Mouse (Mus musculus) heart, postnatal 0 days (tissue): ENCODE results near the gene Stag3. TPM values are rescaled to one million over a fixed set of nuclear protein-coding genes. Genes with fewer than 3 reads are reported as not detected.

Experiments
- ATAC-seq: fragments of 200-750 bp; cut with Nextera tagmentation; 2 replicates; pipeline ENCODE4 v1.8.0; 2017; ENCODE audit warnings: low read depth, moderate number of reproducible peaks, moderate library complexity; ENCODE audit not compliant: insufficient read depth
- DNase-seq: peaks from one replicate; pipeline ENCODE4 v3.0.0-alpha.2; 2016; ENCODE audit warnings: low spot score
- H3K27ac ChIP-seq: fragments of 300-500 bp; sonication (generic); 2 replicates; pipeline ENCODE4 v1.5.1; 2014; ENCODE audit warnings: low read depth, mild to moderate bottlenecking
- H3K27me3 ChIP-seq: fragments of 300-500 bp; sonication (generic); 2 replicates; pipeline ENCODE4 v1.6.1; 2014; ENCODE audit warnings: low read length, mixed read lengths; ENCODE audit not compliant: control insufficient read depth, insufficient read depth
- H3K36me3 ChIP-seq: fragments of 300-500 bp; sonication (generic); replicated peaks from 2 replicates; pipeline ENCODE4 v1.6.1; 2014; ENCODE audit warnings: low read length, mixed read lengths; ENCODE audit not compliant: control insufficient read depth, insufficient read depth
- H3K4me1 ChIP-seq: fragments of 300-500 bp; sonication (generic); 2 replicates; pipeline ENCODE4 v1.6.1; 2014; ENCODE audit warnings: antibody characterized with exemption; ENCODE audit not compliant: control insufficient read depth, insufficient read depth
- H3K4me2 ChIP-seq: fragments of 300-500 bp; sonication (generic); 2 replicates; pipeline ENCODE4 v1.6.1; 2014; ENCODE audit warnings: low read depth, mild to moderate bottlenecking, low read length, moderate library complexity
- H3K4me3 ChIP-seq: fragments of 300-500 bp; sonication (generic); 2 replicates; pipeline ENCODE4 v1.5.1; 2014; ENCODE audit warnings: low read depth, low read length
- H3K9ac ChIP-seq: fragments of 300-500 bp; sonication (generic); replicated peaks from 2 replicates; pipeline ENCODE4 v1.6.1; 2014; ENCODE audit warnings: low read depth, low read length, mixed read lengths
- H3K9me3 ChIP-seq: fragments of 300-500 bp; sonication (generic); replicated peaks from 2 replicates; pipeline ENCODE4 v1.6.1; 2016; ENCODE audit warnings: low read length; ENCODE audit not compliant: control insufficient read depth
- CTCF ChIP-seq: IDR thresholded peaks from 2 replicates; pipeline ENCODE4 v1.5.1; 2016; ENCODE audit warnings: antibody characterized with exemption, control low read depth, low read depth
- EP300 ChIP-seq: IDR thresholded peaks from 2 replicates; pipeline ENCODE4 v1.6.1; 2016; ENCODE audit warnings: antibody characterized with exemption, low read depth
- WGBS: fragments of 180-500 bp; shearing (Covaris S2); extraction: QIAGEN DNeasy Blood & Tissue Kit; methylation state at CpG from one replicate; pipeline ENCODE4 v1.1.7; 2014; 5-methylcytosine and 5-hydroxymethylcytosine counted together
- polyA plus RNA-seq: library from polyadenylated mRNA; unstranded; fragments of >200 nt; fragmentation: Nextera tagmentation; extraction: Ambion mirVana; gene quantifications from 2 replicates; pipeline ENCODE4 v1.2.1, GENCODE M21; 2015
- total RNA-seq: library from RNA; depleted of rRNA; stranded (reverse); fragments of >200 nt; gene quantifications from 2 replicates; pipeline ENCODE4 v1.2.3, GENCODE M21; 2014; ENCODE audit warnings: low replicate concordance

The Stag3 gene
- total and polyA plus RNA-seq, 2 experiments from 2014 or later, result 0.68 to 8.2 TPM

GRCm38 (mm10) chr5:138263260-138264206, 16.5 kb upstream of the Stag3 start, which contains the start of gene BC037034:
BC037034 (minus strand) TSS chr5:138264033.
- peak within 1 kb of the TSS; percentile 85 for H3K4me3 ChIP-seq
- TF ChIP-seq EP300 (peak; percentile 22; the same call in 1 of the 2 replicates), CTCF (no peak)
- peak within 1 kb of the TSS; percentile 79 for H3K9ac ChIP-seq
- peaks cover 8% of the 10 kb centered on the region; the same call in 1 of the 2 replicates for H3K4me1 ChIP-seq
- H3K27me3 ChIP-seq, result no peaks in the 10 kb centered on the region
- DNase-seq (peak; percentile 87), ATAC-seq (peak; percentile 89)
- under 1% methylated on average over 67 of the region's 71 CpGs for WGBS
- H3K9me3 ChIP-seq, result no peaks in the 10 kb centered on the region
- H3K36me3 ChIP-seq, result peaks cover 31% of the 10 kb centered on the region
- H3K4me2 ChIP-seq, result peak within 1 kb of the TSS; percentile 98
- peak within 1 kb of the TSS; percentile 53 for H3K27ac ChIP-seq

GRCm38 (mm10) chr5:138264207-138264578, 15.8 kb upstream of the Stag3 start:
- TF ChIP-seq EP300, result no peak
- no peak for TF ChIP-seq CTCF
- H3K27me3 ChIP-seq, result no peaks in the 10 kb centered on the region
- H3K4me1 ChIP-seq, result peaks cover 8% of the 10 kb centered on the region; the same call in 1 of the 2 replicates
- H3K9ac ChIP-seq, result peak overlapping the region; percentile 79
- H3K4me3 ChIP-seq, result peak overlapping the region; percentile 85
- ATAC-seq (no peak), DNase-seq (no peak)
- H3K27ac ChIP-seq, result 0 out of 2 replicates have a peak overlapping the region, but pooled peaks have one; percentile 53
- WGBS, result 12% methylated on average over 6 of the region's 6 CpGs
- H3K9me3 ChIP-seq, result no peaks in the 10 kb centered on the region
- H3K4me2 ChIP-seq, result peak overlapping the region; percentile 98
- peaks cover 29% of the 10 kb centered on the region for H3K36me3 ChIP-seq

GRCm38 (mm10) chr5:138265712-138266111, 14.3 kb upstream of the Stag3 start:
- no peak overlapping the region for H3K9ac ChIP-seq
- no peak overlapping the region for H3K4me2 ChIP-seq
- DNase-seq (no peak), ATAC-seq (no peak)
- 86% methylated on average over 4 of the region's 4 CpGs for WGBS
- peaks cover 8% of the 10 kb centered on the region; the same call in 1 of the 2 replicates for H3K4me1 ChIP-seq
- no peaks in the 10 kb centered on the region for H3K9me3 ChIP-seq
- TF ChIP-seq CTCF (no peak), EP300 (no peak)
- no peaks in the 10 kb centered on the region; the same call in 1 of the 2 replicates for H3K27me3 ChIP-seq
- no peak overlapping the region for H3K4me3 ChIP-seq
- no peak overlapping the region for H3K27ac ChIP-seq
- H3K36me3 ChIP-seq, result peaks cover 14% of the 10 kb centered on the region

GRCm38 (mm10) chr5:138267114-138267513, 12.9 kb upstream of the Stag3 start:
- 0 out of 2 replicates have a peak, but pooled peaks cover 2% of the 10 kb centered on the region for H3K36me3 ChIP-seq
- peaks cover 8% of the 10 kb centered on the region; the same call in 1 of the 2 replicates for H3K4me1 ChIP-seq
- 77% methylated on average over 3 of the region's 3 CpGs for WGBS
- ATAC-seq (no peak), DNase-seq (no peak)
- TF ChIP-seq CTCF (no peak), EP300 (no peak)
- peaks cover 12% of the 10 kb centered on the region for H3K27me3 ChIP-seq
- no peak overlapping the region for H3K9ac ChIP-seq
- no peak overlapping the region for H3K4me2 ChIP-seq
- H3K9me3 ChIP-seq, result no peaks in the 10 kb centered on the region
- no peak overlapping the region for H3K27ac ChIP-seq
- no peak overlapping the region for H3K4me3 ChIP-seq

GRCm38 (mm10) chr5:138268980-138269379, 11.1 kb upstream of the Stag3 start:
- Histone ChIP-seq H3K4me3 (no peak overlapping the region), H3K4me1 (no peaks in the 10 kb centered on the region), H3K9ac (no peak overlapping the region), H3K9me3 (no peaks in the 10 kb centered on the region), H3K36me3 (no peaks in the 10 kb centered on the region), H3K4me2 (no peak overlapping the region), H3K27ac (no peak overlapping the region), H3K27me3 (peaks cover 13% of the 10 kb centered on the region)
- DNase-seq, result no peak
- no peak for TF ChIP-seq EP300
- TF ChIP-seq CTCF, result no peak
- ATAC-seq, result no peak
- WGBS, result 66% methylated on average over 4 of the region's 4 CpGs
